Mouse (Mus musculus): ENCODE results near the gene Ankub1.

- no peak for TF ChIP-seq CTCF (IDR thresholded peaks at IDR 0.05; ENCODE audit: control insufficient read depth, insufficient read depth, insufficient replicate concordance, low read depth, low read length)
- no peak for TF ChIP-seq POLR2A (IDR thresholded peaks at IDR 0.05; ENCODE audit: control insufficient read depth, low read depth, low read length)
Measured at GRCm38 (mm10) chr3:57673586-57673985, 19.0 kb downstream of the Ankub1 start.

Measured in testis, adult 2 months (tissue).